Mouse (Mus musculus) pancreas, adult 10 weeks (tissue): ENCODE results near the gene Galnt11. TPM values are rescaled to one million over a fixed set of nuclear protein-coding genes. Genes with fewer than 3 reads are reported as not detected.

Experiments
- polyA plus RNA-seq: library from polyadenylated mRNA; stranded (reverse); fragments of 350-450 nt; fragmentation: Illumina TruSeq; extraction: RNeasy Lipid Tissue Mini Kit (QIAGEN cat#74804); gene quantifications from one replicate; pipeline ENCODE4 v1.2.3, GENCODE M21; 2015; ENCODE audit warnings: low read depth, low replicate concordance; ENCODE audit not compliant: insufficient read depth

Galnt11 gene
- polyA plus RNA-seq = 6.3 TPM

GRCm38 (mm10) chr5:25221604-25222003 lies at the start of gene Galnt11:
Gene Galnt11, plus strand, starts transcription at chr5:25221904.

GRCm38 (mm10) chr5:25181004-25181531 lies 40.6 kb upstream of the Galnt11 start, which contains the start of gene Galntl5:
Gene Galntl5, plus strand, starts transcription at chr5:25181460.

GRCm38 (mm10) chr5:25222752-25223702 lies 1.3 kb downstream of the Galnt11 start, which contains the start of gene E130116L18Rik:
Gene E130116L18Rik, minus strand, starts transcription at chr5:25223153.

Other genes starting within 250 kb of the Galnt11 start
- 12.0 TPM for gene Prkag2, start 121.3 kb upstream of the Galnt11 start, polyA plus RNA-seq
- not detected for gene Galntl5, start 40.4 kb upstream of the Galnt11 start, polyA plus RNA-seq
- not detected for gene E130116L18Rik, start 1.2 kb downstream of the Galnt11 start, polyA plus RNA-seq